Mouse (Mus musculus) right cerebral cortex, adult 2 months (tissue): ENCODE data around the gene Apbb2.

Experiments
- DNase-seq, 2 experiments: peaks; one replicate each; pipeline ENCODE4 v3.0.0; 2021 to 2022; ENCODE audit warnings: low spot score in 2 of 2

Apbb2 gene

GRCm38 (mm10) chr5:66602287-66602820 lies 16.2 kb downstream of the Apbb2 start:
- no peak for DNase-seq

DNA sequence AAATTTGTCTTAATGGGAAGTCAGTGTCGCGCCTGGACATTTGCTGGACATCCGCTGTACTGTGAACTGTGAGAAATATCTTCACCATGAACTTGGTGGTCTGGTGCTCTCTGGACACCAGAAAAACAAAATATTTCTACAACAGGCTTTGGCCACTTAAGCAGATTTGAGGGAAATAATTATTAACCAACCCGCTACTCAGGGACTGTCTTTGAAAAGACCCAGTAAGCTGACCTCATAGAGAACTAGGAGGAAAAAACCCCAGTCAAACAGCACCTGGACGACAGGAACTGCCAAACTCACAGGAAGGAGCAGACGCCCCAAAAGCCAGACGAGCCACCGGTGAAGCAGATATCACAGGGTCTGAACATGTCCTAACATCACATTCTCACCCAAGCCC lies 18.2 kb downstream of the Apbb2 start:
- DNase-seq = no peak

DNA sequence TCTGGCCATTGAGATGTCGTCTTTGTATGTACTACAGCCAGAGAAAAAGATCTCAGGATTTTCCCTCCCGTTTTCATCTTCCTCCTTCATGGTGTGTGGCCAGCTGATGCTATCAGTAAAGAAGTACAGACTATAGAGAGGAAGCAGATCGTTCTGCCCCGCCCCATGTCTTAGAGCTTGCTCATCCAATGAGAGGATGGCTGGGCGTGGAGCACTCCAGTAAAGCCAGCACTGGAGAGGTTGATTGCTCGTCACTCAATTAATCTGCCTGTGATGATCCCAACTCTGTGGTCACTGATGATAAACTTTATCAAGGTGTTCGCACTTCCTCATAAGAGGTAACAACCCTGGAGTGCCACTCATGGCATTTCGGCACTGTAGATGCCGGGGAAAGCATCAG lies 18.7 kb downstream of the Apbb2 start:
- DNase-seq = no peak

- no peak for DNase-seq
Measured at GRCm38 (mm10) chr5:66596296-66596695, 22.3 kb downstream of the Apbb2 start.

DNA sequence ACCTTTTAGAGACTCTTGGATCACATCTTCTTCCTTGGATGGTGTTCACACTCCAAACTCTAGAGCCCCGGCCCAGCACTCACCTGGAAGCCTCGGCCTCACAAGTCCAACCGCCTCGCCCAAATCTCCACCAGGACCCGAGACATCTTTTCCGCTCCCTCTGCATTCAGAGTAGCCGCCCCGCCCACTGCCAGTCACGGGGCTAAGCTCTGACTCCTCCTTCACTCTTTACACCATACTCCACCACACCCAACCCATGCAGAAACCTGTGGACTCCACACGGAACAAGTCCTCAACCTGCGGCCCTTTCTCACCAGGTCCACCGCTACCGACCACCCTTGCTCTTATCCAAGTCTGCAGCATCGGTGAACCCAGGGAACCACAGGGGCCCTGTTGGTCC lies 23.7 kb downstream of the Apbb2 start:
- DNase-seq = no peak

- no peak for DNase-seq
Measured at GRCm38 (mm10) chr5:66586236-66586745, 32.3 kb downstream of the Apbb2 start.

DNA sequence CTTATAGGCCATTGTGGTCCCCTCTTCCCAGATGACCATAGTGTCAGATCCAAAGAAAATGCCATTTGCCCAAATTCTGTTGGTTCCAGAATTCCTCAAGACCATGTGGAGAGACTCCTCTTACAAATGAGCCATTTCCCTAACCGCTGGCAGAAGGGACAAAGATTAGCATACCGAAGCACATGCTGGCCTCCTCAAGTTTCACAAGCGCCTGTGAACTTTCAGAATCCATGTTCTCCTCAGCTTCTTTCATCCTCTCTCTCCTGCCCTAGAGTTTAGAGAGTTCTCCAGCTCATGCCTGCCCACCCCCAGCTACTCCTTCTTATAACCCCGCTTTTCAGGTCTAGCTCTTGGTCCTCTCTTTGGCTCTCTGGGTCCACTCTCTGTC lies 35.6 kb downstream of the Apbb2 start:
- DNase-seq = no peak

- no peak for DNase-seq
Measured at GRCm38 (mm10) chr5:66582281-66583018, 36.1 kb downstream of the Apbb2 start.

GRCm38 (mm10) chr5:66579066-66579465 lies 39.5 kb downstream of the Apbb2 start:
- no peak for DNase-seq

DNA sequence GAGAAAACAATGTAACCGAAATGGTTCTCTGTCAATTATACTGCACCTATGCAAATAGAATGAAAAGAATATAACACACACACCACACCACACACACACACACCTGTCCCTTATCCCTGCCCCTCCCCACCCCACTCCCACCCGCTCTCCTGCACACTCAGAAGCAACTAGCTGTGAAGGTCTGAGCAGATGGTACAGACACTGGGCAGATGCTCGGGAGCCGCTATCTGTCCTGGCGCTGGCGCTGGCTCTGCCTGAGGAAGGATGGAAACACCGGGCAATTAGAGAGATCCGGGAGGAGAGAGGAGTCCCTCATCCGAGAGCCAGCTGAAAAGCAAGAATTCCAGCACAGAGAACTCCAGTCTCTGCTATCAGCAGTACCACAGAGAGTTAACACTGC lies 42.3 kb downstream of the Apbb2 start:
- peak; percentile 40 to 49 for DNase-seq

- DNase-seq = peak in 1 of 2 experiments; percentile 21
Measured at GRCm38 (mm10) chr5:66575148-66575547, 43.4 kb downstream of the Apbb2 start.

GRCm38 (mm10) chr5:66573266-66573665 lies 45.3 kb downstream of the Apbb2 start:
- no peak for DNase-seq

DNA sequence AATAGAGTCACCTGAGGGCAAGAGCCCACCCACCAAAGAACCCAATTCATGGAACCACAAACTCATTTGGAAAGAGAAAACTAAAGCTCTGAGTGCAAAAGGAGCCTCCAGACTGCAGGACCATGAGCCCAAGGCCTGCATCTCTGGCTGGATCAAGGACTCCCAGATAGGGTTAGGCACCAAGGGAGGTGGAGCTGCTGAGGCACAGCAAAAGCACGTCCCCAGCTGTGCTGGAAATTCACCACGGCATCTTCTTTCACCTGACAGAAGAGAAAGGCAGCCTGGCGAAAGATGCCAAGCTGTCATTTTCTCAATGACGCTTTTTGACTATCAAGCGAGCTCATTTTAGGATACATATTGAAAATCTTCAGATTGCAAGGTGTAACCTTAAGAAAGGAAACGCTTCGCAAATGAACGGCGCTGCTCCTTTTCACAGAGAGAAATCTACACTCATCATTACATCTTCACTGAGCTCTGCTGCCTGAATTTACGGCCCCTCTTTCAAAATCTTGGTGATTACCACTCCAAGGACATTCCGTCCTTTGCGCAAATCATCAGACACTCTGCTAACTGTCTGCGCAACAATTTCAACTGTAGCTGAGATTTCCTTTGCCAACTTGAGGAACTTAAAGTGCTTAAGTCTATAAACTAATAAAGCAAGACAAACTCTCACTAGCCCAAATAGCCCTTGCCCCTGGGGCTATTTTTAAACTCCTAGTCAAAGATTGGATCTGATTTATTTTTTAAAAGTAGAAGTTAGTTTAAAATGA lies 46.3 kb downstream of the Apbb2 start:
- no peak for DNase-seq

- DNase-seq = no peak
Measured at GRCm38 (mm10) chr5:66570709-66571108, 47.9 kb downstream of the Apbb2 start.

- DNase-seq = no peak
Measured at GRCm38 (mm10) chr5:66569141-66569801, 49.3 kb downstream of the Apbb2 start.

DNA sequence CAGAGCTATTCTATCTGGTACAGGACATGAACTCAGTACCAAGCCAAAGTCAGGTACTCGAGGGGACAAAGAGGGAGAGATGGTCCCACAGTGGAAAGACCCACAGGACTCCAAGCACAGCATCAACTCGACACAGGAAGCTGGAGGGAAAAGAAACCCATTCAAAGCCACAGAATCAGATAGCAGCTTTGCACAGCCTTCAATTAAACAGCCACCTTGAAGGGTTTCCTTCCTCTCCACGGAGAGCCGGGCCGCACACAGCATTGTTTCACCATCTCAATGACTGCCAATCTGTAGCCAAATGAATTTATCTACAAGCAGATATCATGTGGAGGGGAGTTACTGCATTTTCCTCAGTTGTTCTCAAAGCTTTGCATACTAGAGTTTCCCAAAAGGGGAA lies 50.6 kb downstream of the Apbb2 start:
- DNase-seq = no peak

GRCm38 (mm10) chr5:66567424-66567823 lies 51.2 kb downstream of the Apbb2 start:
- no peak for DNase-seq

DNA sequence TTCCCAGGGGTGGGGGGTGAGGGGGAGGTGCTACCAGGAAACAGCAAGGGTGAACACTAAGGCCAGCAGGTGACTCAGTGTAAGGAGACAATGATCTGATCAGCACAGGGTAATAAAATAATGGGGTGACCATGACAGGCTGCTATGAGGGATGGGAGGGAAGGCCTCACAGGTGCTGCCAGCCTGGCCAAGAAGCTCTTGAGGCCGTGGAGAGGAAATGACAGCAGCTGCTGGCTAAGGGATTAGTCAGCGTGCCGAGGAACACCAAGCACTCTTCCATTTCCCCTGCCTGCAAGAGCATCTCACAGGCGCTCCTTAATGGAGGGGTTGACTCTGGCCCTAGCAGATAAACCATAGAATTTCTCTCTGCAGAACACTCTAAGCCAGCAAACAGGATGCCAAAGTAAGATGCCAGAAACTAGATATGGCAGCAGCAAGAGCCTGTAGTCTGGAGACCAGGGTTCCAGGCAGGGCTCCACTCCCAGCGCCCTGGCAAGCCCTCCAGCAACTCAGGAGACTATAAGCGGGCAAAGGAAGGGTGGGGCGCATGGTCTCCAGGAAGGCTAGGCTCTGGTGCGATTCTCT lies 58.9 kb downstream of the Apbb2 start:
- peak in 1 of 2 experiments; percentile 23 for DNase-seq

GRCm38 (mm10) chr5:66558094-66558493 lies 60.5 kb downstream of the Apbb2 start:
- DNase-seq = no peak

DNA sequence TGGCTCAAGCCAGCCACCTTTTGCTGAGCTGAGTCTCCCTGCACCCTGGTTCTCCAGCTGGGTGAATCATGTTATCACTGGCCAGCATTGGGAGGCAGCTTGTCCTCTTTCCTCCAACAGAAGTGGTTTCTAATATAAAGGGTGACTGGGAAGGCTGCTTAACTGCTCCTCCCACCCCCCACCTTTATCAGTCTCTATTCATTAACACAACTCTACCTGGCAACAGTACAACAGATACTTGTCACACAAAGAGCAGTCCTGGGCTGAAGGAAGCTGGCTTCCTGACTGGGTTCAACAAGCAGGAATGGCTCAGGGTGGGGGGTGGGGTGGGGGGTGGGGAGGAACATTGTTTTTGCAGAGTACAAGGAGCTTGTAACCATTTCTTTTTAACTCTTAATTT lies 64.7 kb downstream of the Apbb2 start:
- DNase-seq = no peak

DNA sequence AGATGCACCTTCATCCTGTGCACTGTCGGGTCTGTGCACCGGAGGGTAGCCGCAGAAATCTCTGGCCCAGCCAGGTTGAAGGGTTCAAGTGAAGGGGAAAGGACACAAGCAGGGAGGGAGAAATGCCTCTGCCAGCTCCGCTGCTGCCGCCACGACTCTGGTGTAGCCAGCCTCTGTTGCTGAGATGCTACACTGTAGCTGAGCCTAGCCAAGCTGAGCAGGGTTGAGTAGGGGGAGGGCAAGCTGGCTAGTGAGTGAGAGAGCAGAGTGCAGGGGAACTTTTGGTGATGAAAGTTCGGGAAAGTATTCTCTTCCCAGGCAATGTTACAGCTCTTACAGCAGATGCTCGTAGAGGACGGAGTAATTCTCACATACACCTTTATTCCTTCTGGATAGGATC lies 66.3 kb downstream of the Apbb2 start:
- DNase-seq = no peak

- DNase-seq = no peak
Measured at GRCm38 (mm10) chr5:66550292-66550691, 68.3 kb downstream of the Apbb2 start.
